Mouse (Mus musculus) liver, embryonic 14.5 days (tissue): ENCODE data around the gene Sirt4. TPM values are rescaled to one million over a fixed set of nuclear protein-coding genes. Genes with fewer than 3 reads are reported as not detected.

Experiments used
- ATAC-seq: fragments of 200-750 bp; cut with Nextera tagmentation; 2 replicates; pipeline ENCODE4 v1.8.0; 2017; ENCODE audit warnings: moderate number of reproducible peaks, mild to moderate bottlenecking, moderate library complexity; ENCODE audit not compliant: insufficient read depth
- DNase-seq, 3 experiments: peaks; one replicate each; pipeline ENCODE4 v3.0.0-alpha.2; 2012 to 2013; ENCODE audit warnings: low read depth in 3 of 3, low spot score in 3 of 3
- H3K27ac ChIP-seq: fragments of 300-500 bp; sonication (generic); 2 replicates; pipeline ENCODE4 v1.5.1; 2014; ENCODE audit warnings: moderate library complexity, mild to moderate bottlenecking, control low read depth, inconsistent platforms
- H3K27me3 ChIP-seq: fragments of 300-500 bp; sonication (generic); 2 replicates; pipeline ENCODE4 v1.6.1; 2014; ENCODE audit warnings: mild to moderate bottlenecking, low read length, moderate library complexity; ENCODE audit not compliant: control insufficient read depth, insufficient read depth
- H3K36me3 ChIP-seq: fragments of 300-500 bp; sonication (generic); replicated peaks from 2 replicates; pipeline ENCODE4 v1.6.1; 2014; ENCODE audit warnings: low read depth; ENCODE audit not compliant: control insufficient read depth, insufficient read depth
- H3K4me1 ChIP-seq, 2 experiments: fragments of 200-500 bp in 1 of 2; fragments of 300-500 bp in 1 of 2; sonication (generic) in 1 of 2; replicated peaks; 2 replicates each; pipeline ENCODE4 v1.6.1; 2012 to 2014; ENCODE audit warnings: antibody characterized with exemption in 1 of 2, inconsistent platforms in 1 of 2, low read length in 1 of 2; ENCODE audit not compliant: control insufficient read depth in 2 of 2, insufficient read depth in 2 of 2
- H3K4me2 ChIP-seq: fragments of 300-500 bp; sonication (generic); 2 replicates; pipeline ENCODE4 v1.6.1; 2014; ENCODE audit warnings: low read depth, mild to moderate bottlenecking, control low read depth, moderate library complexity
- H3K4me3 ChIP-seq, 2 experiments: fragments of 200-500 bp in 1 of 2; fragments of 300-500 bp in 1 of 2; sonication (generic) in 1 of 2; 2 replicates each; pipeline ENCODE4 v1.5.1; 2012 to 2014; ENCODE audit warnings: low read depth in 2 of 2, low read length in 2 of 2, mild to moderate bottlenecking in 2 of 2, control low read depth in 1 of 2, inconsistent platforms in 1 of 2, moderate library complexity in 1 of 2; ENCODE audit not compliant: insufficient read depth in 1 of 2
- H3K9ac ChIP-seq: fragments of 300-500 bp; sonication (generic); replicated peaks from 2 replicates; pipeline ENCODE4 v1.6.1; 2014; ENCODE audit warnings: mild to moderate bottlenecking, control low read depth, moderate library complexity
- H3K9me3 ChIP-seq: fragments of 300-500 bp; sonication (generic); 2 replicates; pipeline ENCODE4 v1.6.1; 2016; ENCODE audit warnings: low read length, mixed read lengths; ENCODE audit not compliant: control insufficient read depth
- CTCF ChIP-seq: IDR thresholded peaks from 2 replicates; pipeline ENCODE4 v1.5.1; 2016; ENCODE audit warnings: antibody characterized with exemption, low read depth, control low read depth
- EP300 ChIP-seq: IDR thresholded peaks from 2 replicates; pipeline ENCODE4 v1.6.1; 2016; ENCODE audit warnings: antibody characterized with exemption, low read depth
- WGBS: fragments of 180-500 bp; shearing (Covaris S2); extraction: QIAGEN DNeasy Blood & Tissue Kit; methylation state at CpG from one replicate; pipeline ENCODE4 v1.1.7; 2014; ENCODE audit not compliant: insufficient replicate concordance; 5-methylcytosine and 5-hydroxymethylcytosine counted together
- polyA plus RNA-seq, 2 experiments: library from polyadenylated mRNA; depleted of rRNA in 1 of 2; stranded (reverse) in 1 of 2; unstranded in 1 of 2; fragments of >200 nt; fragmentation: Nextera tagmentation in 1 of 2; extraction: Ambion mirVana in 1 of 2; gene quantifications; 2 replicates each; pipeline versions ENCODE4 v1.2.1 to v1.2.3; 2012 to 2014

The Sirt4 gene
- polyA plus RNA-seq, 2 experiments = 3.9 to 8.4 TPM

DNA sequence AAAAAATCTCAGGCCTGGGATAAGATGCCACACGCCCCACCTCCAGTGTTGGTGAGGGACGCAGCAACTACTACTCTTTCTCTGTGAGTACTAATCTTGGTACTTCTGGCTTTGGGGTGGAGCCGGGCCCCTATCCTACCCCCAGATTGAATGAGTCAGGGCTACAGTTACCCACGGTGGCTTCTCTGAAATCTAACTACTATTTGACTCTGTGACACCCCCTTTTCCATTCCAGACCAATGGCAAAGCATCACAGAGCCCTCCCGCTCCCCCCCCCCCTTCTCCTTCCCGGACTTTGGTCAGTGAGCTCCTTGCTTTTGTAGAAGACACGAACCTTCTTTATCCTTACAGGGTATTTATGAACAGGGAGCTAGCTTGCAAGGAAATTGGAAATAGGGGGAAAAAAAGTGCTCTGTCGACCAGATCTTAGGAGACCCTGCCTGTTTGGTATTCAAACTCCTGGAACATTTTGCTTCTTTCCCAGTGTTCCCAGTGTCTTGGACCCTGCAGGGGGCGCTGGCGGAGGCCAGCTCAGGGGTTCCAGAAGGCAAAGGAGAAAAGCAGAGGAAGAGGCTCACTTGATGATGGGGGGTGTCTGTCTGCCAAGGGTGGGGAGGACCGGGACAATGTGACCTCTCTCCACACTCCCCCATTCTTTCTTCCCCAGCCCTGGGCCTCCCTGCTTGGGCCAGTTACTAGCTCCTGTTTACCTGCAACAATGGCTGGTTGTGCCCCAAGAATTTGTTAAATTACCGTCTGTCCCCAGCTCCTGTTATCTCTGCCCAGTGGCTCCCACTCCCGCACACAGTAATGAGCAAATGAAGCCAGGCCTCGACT is 53.2 kb downstream of the Sirt4 start:
- DNase-seq (no peak), ATAC-seq (no peak)
- Histone ChIP-seq H3K4me3 (no peak overlapping the region), H3K4me1 (no peaks in the 10 kb centered on the region), H3K4me2 (no peak overlapping the region; the same call in 1 of the 2 replicates), H3K27ac (no peak overlapping the region), H3K9me3 (no peaks in the 10 kb centered on the region), H3K9ac (no peak overlapping the region), H3K27me3 (peaks cover 62% of the 10 kb centered on the region), H3K36me3 (no peaks in the 10 kb centered on the region)
- no peak for TF ChIP-seq EP300
- peak; percentile 14; the same call in 1 of the 2 replicates for TF ChIP-seq CTCF
- WGBS = 10% methylated on average over 14 of the region's 14 CpGs

GRCm38 (mm10) chr5:115430187-115430960 is 54.2 kb downstream of the Sirt4 start:
- 2% methylated on average over 59 of the region's 73 CpGs for whole genome bisulfite sequencing
- Histone ChIP-seq H3K27me3 (peaks cover 57% of the 10 kb centered on the region), H3K4me1 (no peaks in the 10 kb centered on the region), H3K4me3 (peak overlapping the region; percentile 39 to 51), H3K9me3 (no peaks in the 10 kb centered on the region), H3K27ac (no peak overlapping the region), H3K4me2 (peak overlapping the region; percentile 54), H3K9ac (no peak overlapping the region), H3K36me3 (no peaks in the 10 kb centered on the region)
- ATAC-seq = no peak
- no peak for DNase-seq
- TF ChIP-seq CTCF (no peak), EP300 (no peak)

GRCm38 (mm10) chr5:115429359-115430186 is 55.0 kb downstream of the Sirt4 start, which contains the start of gene Msi1:
Gene Msi1 (plus strand): TSS chr5:115429599.
- Histone ChIP-seq H3K4me3 (peak within 1 kb of the TSS; percentile 39 to 51), H3K36me3 (no peaks in the 10 kb centered on the region), H3K9ac (no peak within 1 kb of the TSS), H3K27me3 (peaks cover 57% of the 10 kb centered on the region), H3K4me1 (no peaks in the 10 kb centered on the region), H3K9me3 (no peaks in the 10 kb centered on the region), H3K27ac (no peak within 1 kb of the TSS), H3K4me2 (peak within 1 kb of the TSS; percentile 54)
- ATAC-seq = no peak
- no peak for DNase-seq
- under 1% methylated on average over 42 of the region's 117 CpGs for WGBS
- TF ChIP-seq EP300 (no peak), CTCF (no peak)

GRCm38 (mm10) chr5:115428831-115429358 is 55.6 kb downstream of the Sirt4 start:
- Histone ChIP-seq H3K9me3 (no peaks in the 10 kb centered on the region), H3K4me1 (no peaks in the 10 kb centered on the region), H3K4me2 (peak overlapping the region; percentile 54), H3K4me3 (peak overlapping the region; percentile 4 to 51; a peak in 2 of 4 replicates), H3K9ac (no peak overlapping the region), H3K36me3 (no peaks in the 10 kb centered on the region), H3K27ac (no peak overlapping the region), H3K27me3 (peaks cover 57% of the 10 kb centered on the region)
- no peak for TF ChIP-seq EP300
- WGBS = 2% methylated on average over 20 of the region's 20 CpGs
- no peak for ATAC-seq
- no peak for DNase-seq

Other genes starting within 250 kb of the Sirt4 start
- gene Pop5, start 248.9 kb downstream of the Sirt4 start, polyA plus RNA-seq (2012; rRNA removed) = 45.0 and 55.2 TPM in 2 replicates
- gene Pop5, start 248.9 kb downstream of the Sirt4 start, polyA plus RNA-seq (2014; fragmentation: Nextera tagmentation; extraction: Ambion mirVana) = 95.5 and 106 TPM in 2 replicates
- 84.1 and 97.0 TPM in 2 replicates for gene Rnf10, start 211.8 kb downstream of the Sirt4 start, polyA plus RNA-seq (2012; rRNA removed)
- gene Rnf10, start 211.8 kb downstream of the Sirt4 start, polyA plus RNA-seq (2014; fragmentation: Nextera tagmentation; extraction: Ambion mirVana) = 60.2 and 68.3 TPM in 2 replicates
- 8.2 and 10.3 TPM in 2 replicates for gene Coq5, start 205.1 kb downstream of the Sirt4 start, polyA plus RNA-seq (2012; rRNA removed)
- gene Coq5, start 205.1 kb downstream of the Sirt4 start, polyA plus RNA-seq (2014; fragmentation: Nextera tagmentation; extraction: Ambion mirVana) = 28.4 and 28.7 TPM in 2 replicates
- 63.0 and 152 TPM in 2 replicates for gene Dynll1, start 183.7 kb downstream of the Sirt4 start, polyA plus RNA-seq (2012; rRNA removed)
- 636 and 642 TPM in 2 replicates for gene Dynll1, start 183.7 kb downstream of the Sirt4 start, polyA plus RNA-seq (2014; fragmentation: Nextera tagmentation; extraction: Ambion mirVana)
- 31.8 and 46.2 TPM in 2 replicates for gene Srsf9, start 157.5 kb downstream of the Sirt4 start, polyA plus RNA-seq (2012; rRNA removed)
- gene Srsf9, start 157.5 kb downstream of the Sirt4 start, polyA plus RNA-seq (2014; fragmentation: Nextera tagmentation; extraction: Ambion mirVana) = 81.6 and 93.6 TPM in 2 replicates
- 11.6 and 12.5 TPM in 2 replicates for gene Gatc, start 143.5 kb downstream of the Sirt4 start, polyA plus RNA-seq (2012; rRNA removed)
- gene Gatc, start 143.5 kb downstream of the Sirt4 start, polyA plus RNA-seq (2014; fragmentation: Nextera tagmentation; extraction: Ambion mirVana) = 13.6 and 15.4 TPM in 2 replicates
- 11.0 and 15.4 TPM in 2 replicates for gene Triap1, start 143.5 kb downstream of the Sirt4 start, polyA plus RNA-seq (2012; rRNA removed)
- 28.9 and 30.8 TPM in 2 replicates for gene Triap1, start 143.5 kb downstream of the Sirt4 start, polyA plus RNA-seq (2014; fragmentation: Nextera tagmentation; extraction: Ambion mirVana)
- gene Cox6a1, start 135.7 kb downstream of the Sirt4 start, polyA plus RNA-seq (2012; rRNA removed) = 747 and 780 TPM in 2 replicates
- gene Cox6a1, start 135.7 kb downstream of the Sirt4 start, polyA plus RNA-seq (2014; fragmentation: Nextera tagmentation; extraction: Ambion mirVana) = 731 and 761 TPM in 2 replicates
- gene Msi1, start 55.1 kb downstream of the Sirt4 start, polyA plus RNA-seq (2012; rRNA removed) = 0.95 and 1.2 TPM in 2 replicates
- gene Msi1, start 55.1 kb downstream of the Sirt4 start, polyA plus RNA-seq (2014; fragmentation: Nextera tagmentation; extraction: Ambion mirVana) = 0.37 and 0.59 TPM in 2 replicates
- not detected in 2 replicates for gene Pla2g1b, start 18.5 kb downstream of the Sirt4 start, polyA plus RNA-seq (2012; rRNA removed)
- gene Pla2g1b, start 18.5 kb downstream of the Sirt4 start, polyA plus RNA-seq (2014; fragmentation: Nextera tagmentation; extraction: Ambion mirVana) = not detected in 2 replicates
- 12.9 and 13.7 TPM in 2 replicates for gene Pxn, start 22.0 kb upstream of the Sirt4 start, polyA plus RNA-seq (2012; rRNA removed)
- 4.8 and 5.6 TPM in 2 replicates for gene Pxn, start 22.0 kb upstream of the Sirt4 start, polyA plus RNA-seq (2014; fragmentation: Nextera tagmentation; extraction: Ambion mirVana)
- 1,933 and 2,132 TPM in 2 replicates for gene Rplp0, start 74.7 kb upstream of the Sirt4 start, polyA plus RNA-seq (2012; rRNA removed)
- 1,503 and 1,567 TPM in 2 replicates for gene Rplp0, start 74.7 kb upstream of the Sirt4 start, polyA plus RNA-seq (2014; fragmentation: Nextera tagmentation; extraction: Ambion mirVana)
- gene Gcn1l1, start 80.5 kb upstream of the Sirt4 start, polyA plus RNA-seq (2012; rRNA removed) = 11.4 and 11.8 TPM in 2 replicates
- gene Gcn1l1, start 80.5 kb upstream of the Sirt4 start, polyA plus RNA-seq (2014; fragmentation: Nextera tagmentation; extraction: Ambion mirVana) = 14.4 and 14.8 TPM in 2 replicates
- gene Rab35, start 147.2 kb upstream of the Sirt4 start, polyA plus RNA-seq (2012; rRNA removed) = 24.5 and 28.2 TPM in 2 replicates
- gene Rab35, start 147.2 kb upstream of the Sirt4 start, polyA plus RNA-seq (2014; fragmentation: Nextera tagmentation; extraction: Ambion mirVana) = 14.8 and 14.9 TPM in 2 replicates
- 2.1 and 2.2 TPM in 2 replicates for gene Bicdl1, start 246.9 kb upstream of the Sirt4 start, polyA plus RNA-seq (2012; rRNA removed)
- gene Bicdl1, start 246.9 kb upstream of the Sirt4 start, polyA plus RNA-seq (2014; fragmentation: Nextera tagmentation; extraction: Ambion mirVana) = 0.98 and 1.7 TPM in 2 replicates